ENCODE assay signal across 12 mouse cellular contexts in the genomic region with DNA sequence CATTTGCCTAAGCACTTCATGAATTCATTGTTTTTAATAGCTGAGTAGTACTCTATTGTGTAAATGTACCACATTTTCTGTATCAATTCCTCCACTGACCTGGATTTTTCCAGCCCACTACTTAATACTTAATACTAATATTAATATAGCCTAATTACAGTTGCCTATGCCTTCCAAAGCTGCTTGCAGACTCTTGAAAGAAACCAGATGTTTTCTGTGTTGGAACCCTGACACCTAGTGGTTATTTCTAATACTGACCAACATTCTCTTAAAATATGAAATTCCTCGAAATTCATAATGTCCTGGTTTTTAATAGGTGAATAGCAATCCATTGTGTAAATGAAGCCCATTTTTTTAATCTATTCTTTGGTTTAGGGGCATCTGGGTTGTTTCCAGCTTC. TPM values are rescaled to one million over a fixed set of nuclear protein-coding genes. Genes with fewer than 3 reads are reported as not detected.
A peak's percentile ranks its signal among the peaks of the same experiment; 100 is the strongest.
DNase-seq lines count a peak whose midpoint lies in the region; ATAC-seq and TF ChIP-seq lines count a peak whose summit lies in the region.
"Had no signal": no experiment of that assay in that cellular context is flagged by ENCODE, and none has a peak within 500 bp of the region (broad histone marks: within the 10 kb centered on the region; RNA-seq: fewer than 3 reads in every experiment).

No protein-coding gene starts in this region.

- ATAC-seq in forebrain, embryonic 15.5 days (replicated peaks): peak; percentile 55
- peak; percentile 49; the same call in 1 of the 2 replicates for ATAC-seq in midbrain, postnatal 0 days (ENCODE audit: low FRiP score)
- no peak for ATAC-seq in heart, embryonic 12.5 days (ENCODE audit: insufficient number of reproducible peaks, low FRiP score)

- no peaks in the 10 kb centered on the region for H3K9me3 ChIP-seq in forebrain, embryonic 15.5 days
- H3K9me3 ChIP-seq in midbrain, postnatal 0 days (ENCODE audit: low read length): no peaks in the 10 kb centered on the region
- H3K9me3 ChIP-seq in heart, embryonic 12.5 days (replicated peaks): no peaks in the 10 kb centered on the region
- H3K9me3 ChIP-seq: limb, embryonic 13.5 days had no signal

- peaks cover 2% of the 10 kb centered on the region; the same call in 1 of the 2 replicates for H3K4me1 ChIP-seq in cerebellum, adult 2 months (ENCODE audit: control insufficient read depth, insufficient read depth, low read length)
- H3K4me1 ChIP-seq in liver, adult 2 months (ENCODE audit: control insufficient read depth, insufficient read depth, low read length): no peaks in the 10 kb centered on the region
- no peaks in the 10 kb centered on the region for H3K4me1 ChIP-seq in forebrain, embryonic 15.5 days
- H3K4me1 ChIP-seq in midbrain, postnatal 0 days (ENCODE audit: insufficient read depth, low read length): no peaks in the 10 kb centered on the region
- H3K4me1 ChIP-seq in heart, embryonic 12.5 days (replicated peaks): no peaks in the 10 kb centered on the region
- H3K4me1 ChIP-seq: limb, embryonic 13.5 days had no signal

- TF ChIP-seq CTCF in cerebellum, adult 2 months (IDR thresholded peaks at IDR 0.05; ENCODE audit: borderline replicate concordance, insufficient read depth, low read depth, low read length): peak; percentile 13; the same call in 1 of the 2 replicates
- TF ChIP-seq CTCF in liver, adult 2 months (IDR thresholded peaks at IDR 0.05; ENCODE audit: low read depth, low read length): no peak
- TF ChIP-seq CTCF in midbrain, postnatal 0 days (IDR thresholded peaks at IDR 0.05): peak; percentile 79

- no peaks in the 10 kb centered on the region for H3K36me3 ChIP-seq in liver, adult 2 months (ENCODE audit: control insufficient read depth, insufficient read depth, low read length)
- H3K36me3 ChIP-seq in forebrain, embryonic 15.5 days: no peaks in the 10 kb centered on the region
- H3K36me3 ChIP-seq in midbrain, postnatal 0 days (ENCODE audit: insufficient read depth, low read length): no peaks in the 10 kb centered on the region
- H3K36me3 ChIP-seq in heart, embryonic 12.5 days: no peaks in the 10 kb centered on the region
- H3K36me3 ChIP-seq: limb, embryonic 13.5 days had no signal

- H3K79me2 ChIP-seq in liver, adult 2 months (ENCODE audit: control insufficient read depth, insufficient read depth, low read length): no peaks in the 10 kb centered on the region

- H3K4me3 ChIP-seq in cerebellum, adult 2 months (replicated peaks; ENCODE audit: insufficient read depth, low read depth, low read length): no peak overlapping the region
- no peak overlapping the region for H3K4me3 ChIP-seq in liver, adult 2 months (ENCODE audit: insufficient read depth, low read depth, low read length)
- H3K4me3 ChIP-seq in forebrain, embryonic 15.5 days: no peak overlapping the region
- H3K4me3 ChIP-seq in midbrain, postnatal 0 days (ENCODE audit: low read depth, low read length): no peak overlapping the region
- no peak overlapping the region for H3K4me3 ChIP-seq in heart, embryonic 12.5 days
- H3K4me3 ChIP-seq: erythroblast, embryonic 14.5 days; limb, embryonic 13.5 days had no signal

- WGBS in cerebellum, adult 2 months: 12% methylated on average over 1 of the region's 1 CpGs
- WGBS in liver, adult 2 months: 24% methylated on average over 1 of the region's 1 CpGs
- 41% methylated on average over 1 of the region's 1 CpGs for WGBS in forebrain, embryonic 15.5 days
- 31% methylated on average over 1 of the region's 1 CpGs for WGBS in midbrain, postnatal 0 days
- WGBS in heart, embryonic 12.5 days: 42% methylated on average over 1 of the region's 1 CpGs

- no peaks in the 10 kb centered on the region for H3K27me3 ChIP-seq in cerebellum, adult 2 months (ENCODE audit: control insufficient read depth, insufficient read depth, low read length)
- H3K27me3 ChIP-seq in liver, adult 2 months (ENCODE audit: control insufficient read depth, insufficient read depth, low read length): no peaks in the 10 kb centered on the region
- H3K27me3 ChIP-seq in forebrain, embryonic 15.5 days: no peaks in the 10 kb centered on the region
- no peaks in the 10 kb centered on the region for H3K27me3 ChIP-seq in midbrain, postnatal 0 days (ENCODE audit: insufficient read depth, low read length)
- H3K27me3 ChIP-seq in heart, embryonic 12.5 days (replicated peaks): no peaks in the 10 kb centered on the region
- H3K27me3 ChIP-seq: limb, embryonic 13.5 days had no signal

- no peak overlapping the region for H3K4me2 ChIP-seq in forebrain, embryonic 15.5 days (replicated peaks)
- no peak overlapping the region for H3K4me2 ChIP-seq in midbrain, postnatal 0 days (ENCODE audit: low read depth, low read length, poor library complexity, severe bottlenecking)
- no peak overlapping the region for H3K4me2 ChIP-seq in heart, embryonic 12.5 days
- H3K4me2 ChIP-seq: limb, embryonic 13.5 days had no signal

- no peak overlapping the region for H3K9ac ChIP-seq in liver, adult 2 months (ENCODE audit: low read depth, low read length)
- H3K9ac ChIP-seq in forebrain, embryonic 15.5 days (replicated peaks): no peak overlapping the region
- no peak overlapping the region for H3K9ac ChIP-seq in midbrain, postnatal 0 days (replicated peaks; ENCODE audit: low read length, poor library complexity, severe bottlenecking)
- no peak overlapping the region for H3K9ac ChIP-seq in heart, embryonic 12.5 days
- H3K9ac ChIP-seq: limb, embryonic 13.5 days had no signal

- peak in 1 of 2 experiments; percentile 37 for DNase-seq in cerebellum, adult 2 months
- no peak for DNase-seq in cerebellum, postnatal 4 days (ENCODE audit: low spot score in 2 of 2)
- peak; percentile 8 for DNase-seq in liver, adult 2 months (ENCODE audit: extremely low read depth, low read depth, low spot score)
- no peak for DNase-seq in liver
- peak; percentile 64 for DNase-seq in midbrain, postnatal 0 days (ENCODE audit: low spot score)
- DNase-seq in right cerebral cortex, adult 18-20 months: no peak
- DNase-seq: adrenal gland, postnatal 25 days; heart, postnatal 4 days had no signal

- no peak for TF ChIP-seq POLR2A in cerebellum, adult 2 months (IDR thresholded peaks at IDR 0.05; ENCODE audit: borderline replicate concordance, insufficient read depth, low read length)
- no peak for TF ChIP-seq POLR2A in liver, adult 2 months (IDR thresholded peaks at IDR 0.05; ENCODE audit: extremely low read depth, insufficient read depth, low read length)

- no peak overlapping the region for H3K27ac ChIP-seq in cerebellum, adult 2 months (ENCODE audit: insufficient read depth, low read length)
- no peak overlapping the region for H3K27ac ChIP-seq in liver, adult 2 months (replicated peaks; ENCODE audit: insufficient read depth, low read depth, low read length)
- no peak overlapping the region for H3K27ac ChIP-seq in forebrain, embryonic 15.5 days (replicated peaks)
- no peak overlapping the region for H3K27ac ChIP-seq in midbrain, postnatal 0 days (ENCODE audit: low read depth, low read length)
- H3K27ac ChIP-seq in heart, embryonic 12.5 days (ENCODE audit: poor library complexity, severe bottlenecking): no peak overlapping the region
- H3K27ac ChIP-seq: limb, embryonic 13.5 days had no signal

RNA-seq across cellular contexts. Expression of a gene that starts 31.0 kb away (rescaled TPM):
- 12.1 and 13.8 TPM in 2 replicates for polyA plus RNA-seq in cerebellum, adult 2 months (2012; rRNA removed)
- total RNA-seq in liver, adult 2 months (2014; rRNA removed): not detected in 2 replicates
- polyA plus RNA-seq in liver, adult 2 months (2012; rRNA removed): not detected in 2 replicates
- polyA plus RNA-seq in forebrain, embryonic 15.5 days (2015; fragmentation: Nextera tagmentation; extraction: Ambion mirVana): 0.87 and 0.93 TPM in 2 replicates
- 0.66 and 1.6 TPM in 2 replicates for total RNA-seq in midbrain, postnatal 0 days (2014; rRNA removed)
- polyA plus RNA-seq in midbrain, postnatal 0 days (2015; fragmentation: Nextera tagmentation; extraction: Ambion mirVana): 0.54 and 0.70 TPM in 2 replicates
- 0.36 and 0.63 TPM in 2 replicates for polyA plus RNA-seq in heart, embryonic 12.5 days (2016; fragmentation: Nextera tagmentation; extraction: Ambion mirVana)
- polyA plus RNA-seq: erythroblast, embryonic 14.5 days had no signal

Comparison
In these comparisons a context has a peak if more than half of its experiments do, and no peak if none do; other contexts are left out.
1. DNase-seq: peak in liver, adult 2 months (single experiment) and midbrain, postnatal 0 days (single experiment); none in cerebellum, postnatal 4 days (0 of 2), liver (single experiment) and right cerebral cortex, adult 18-20 months (single experiment).